Mouse (Mus musculus): ENCODE data around the gene Clstn2.

- TF ChIP-seq CTCF (IDR thresholded peaks at IDR 0.05; ENCODE audit: extremely low read depth, insufficient read length, insufficient replicate concordance, low read depth, low read length) (no peak), POLR2A (IDR thresholded peaks at IDR 0.05; ENCODE audit: low read depth, low read length) (no peak)
These were observed 603.0 kb downstream of the Clstn2 start for GRCm38 (mm10) chr9:97429885-97430449.

Measured in small intestine, adult 2 months (tissue).